Mouse (Mus musculus): ENCODE data around the gene Ubap2l. TPM values are rescaled to one million over a fixed set of nuclear protein-coding genes. Genes with fewer than 3 reads are reported as not detected.

The Ubap2l gene
- polyA plus RNA-seq, 1 experiment = 11.4 TPM

- Histone ChIP-seq H3K4me3 (replicated peaks) (peak overlapping the region; percentile 93), H3K36me3 (ENCODE audit: control insufficient read depth) (peaks cover 62% of the 10 kb centered on the region), H3K9me3 (ENCODE audit: control insufficient read depth, low read length) (no peaks in the 10 kb centered on the region), H3K27me3 (ENCODE audit: control insufficient read depth) (no peaks in the 10 kb centered on the region), H3K4me1 (ENCODE audit: control insufficient read depth) (peaks cover 23% of the 10 kb centered on the region)
- TF ChIP-seq TAL1 (IDR thresholded peaks at IDR 0.05; ENCODE audit: low read length) (no peak), GATA1 (IDR thresholded peaks at IDR 0.05; ENCODE audit: low read length) (no peak)
Observed at GRCm38 (mm10) chr3:89997791-89998495, 54.5 kb downstream of the Ubap2l start.

DNA sequence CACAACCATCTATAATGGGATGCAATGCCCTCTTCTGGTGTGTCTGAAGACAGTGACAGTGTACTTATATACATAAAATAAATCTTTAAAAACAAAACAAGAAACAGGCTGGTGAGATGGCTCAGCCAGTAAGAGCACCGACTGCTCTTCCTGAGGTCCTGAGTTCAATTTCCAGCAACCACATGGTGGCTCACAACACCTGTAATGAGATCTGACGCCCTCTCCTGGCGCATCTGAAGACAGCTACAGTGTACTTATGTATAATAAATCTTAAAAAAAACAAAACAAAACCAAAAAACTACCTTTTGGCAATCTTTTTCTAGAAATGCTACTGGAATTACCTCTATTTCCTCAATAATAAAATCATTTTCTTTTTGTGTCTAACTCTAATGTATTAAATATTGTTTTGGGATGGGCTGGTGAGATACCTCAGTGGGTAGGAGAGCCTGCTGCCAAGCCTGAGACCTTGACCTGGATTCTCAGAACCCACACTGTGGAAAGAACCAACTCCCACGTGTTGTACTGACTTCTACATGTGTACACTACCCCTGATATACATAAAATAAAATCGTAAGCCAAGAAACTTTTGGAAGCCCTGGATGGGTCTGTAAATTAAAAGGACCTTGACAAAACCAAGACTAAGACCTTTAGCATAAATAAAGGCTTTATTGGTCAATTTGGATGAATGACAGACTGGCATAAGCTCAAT, 57.5 kb downstream of the Ubap2l start:
- TF ChIP-seq TAL1 (IDR thresholded peaks at IDR 0.05; ENCODE audit: low read length) (no peak), GATA1 (IDR thresholded peaks at IDR 0.05; ENCODE audit: low read length) (no peak)
- H3K4me1 ChIP-seq (ENCODE audit: control insufficient read depth) = peaks cover 23% of the 10 kb centered on the region

DNA sequence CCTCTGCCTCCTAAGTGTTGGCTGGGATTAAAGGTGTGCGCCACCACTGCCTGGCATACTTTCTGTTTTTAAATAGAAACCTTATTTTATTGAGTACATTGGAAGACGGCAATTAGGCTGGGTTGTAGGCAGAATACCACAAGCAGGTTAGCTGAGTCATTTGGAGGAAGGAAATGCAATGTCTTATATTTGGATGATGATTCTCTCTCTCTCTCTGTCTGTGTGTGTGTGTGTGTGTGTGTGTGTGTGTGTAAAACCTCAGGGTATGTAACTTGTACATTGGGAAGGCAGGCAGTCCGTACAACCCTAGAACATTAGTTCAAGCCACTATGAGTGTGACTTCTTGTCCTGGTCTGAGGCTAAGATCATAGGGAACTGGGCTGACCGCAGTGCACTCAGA, 64.6 kb downstream of the Ubap2l start:
- no peaks in the 10 kb centered on the region for H3K9me3 ChIP-seq (ENCODE audit: control insufficient read depth, low read length)
- no peaks in the 10 kb centered on the region for H3K4me1 ChIP-seq (ENCODE audit: control insufficient read depth)
- no peak for TF ChIP-seq TAL1 (IDR thresholded peaks at IDR 0.05; ENCODE audit: low read length)
- no peak for TF ChIP-seq GATA1 (IDR thresholded peaks at IDR 0.05; ENCODE audit: low read length)
- no peaks in the 10 kb centered on the region for H3K27me3 ChIP-seq (ENCODE audit: control insufficient read depth)
- H3K4me3 ChIP-seq (replicated peaks) = no peak overlapping the region
- peaks cover 2% of the 10 kb centered on the region; the same call in 1 of the 2 replicates for H3K36me3 ChIP-seq (ENCODE audit: control insufficient read depth)

More for the DNA sequence above, 57.5 kb downstream of the Ubap2l start:
- no peaks in the 10 kb centered on the region for H3K27me3 ChIP-seq (ENCODE audit: control insufficient read depth)
- no peak overlapping the region for H3K4me3 ChIP-seq (replicated peaks)
- no peaks in the 10 kb centered on the region for H3K9me3 ChIP-seq (ENCODE audit: control insufficient read depth, low read length)
- H3K36me3 ChIP-seq (ENCODE audit: control insufficient read depth) = peaks cover 36% of the 10 kb centered on the region

DNA sequence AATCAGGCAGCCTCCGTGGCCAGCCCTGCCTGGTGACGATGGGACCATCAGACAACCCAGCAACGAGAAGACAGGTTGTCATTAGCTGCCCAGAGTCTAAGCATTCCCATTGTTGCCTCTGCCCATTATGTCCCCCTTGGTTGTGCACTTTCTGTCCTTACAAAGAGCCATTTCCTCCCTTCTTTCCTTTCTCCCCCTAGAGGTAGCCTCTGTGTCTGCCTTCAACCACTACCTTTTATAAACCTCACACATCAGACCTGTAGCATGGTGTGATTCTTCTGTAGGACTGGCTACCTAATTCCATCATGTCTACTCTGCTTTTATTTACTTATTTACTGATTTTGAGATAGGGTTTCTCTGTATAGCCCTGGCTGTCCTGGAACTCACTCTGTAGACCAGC, 65.2 kb downstream of the Ubap2l start:
- Histone ChIP-seq H3K27me3 (ENCODE audit: control insufficient read depth) (no peaks in the 10 kb centered on the region), H3K4me1 (ENCODE audit: control insufficient read depth) (no peaks in the 10 kb centered on the region), H3K36me3 (ENCODE audit: control insufficient read depth) (no peaks in the 10 kb centered on the region), H3K4me3 (replicated peaks) (no peak overlapping the region), H3K9me3 (ENCODE audit: control insufficient read depth, low read length) (no peaks in the 10 kb centered on the region)
- TF ChIP-seq TAL1 (IDR thresholded peaks at IDR 0.05; ENCODE audit: low read length) (no peak), GATA1 (IDR thresholded peaks at IDR 0.05; ENCODE audit: low read length) (no peak)

DNA sequence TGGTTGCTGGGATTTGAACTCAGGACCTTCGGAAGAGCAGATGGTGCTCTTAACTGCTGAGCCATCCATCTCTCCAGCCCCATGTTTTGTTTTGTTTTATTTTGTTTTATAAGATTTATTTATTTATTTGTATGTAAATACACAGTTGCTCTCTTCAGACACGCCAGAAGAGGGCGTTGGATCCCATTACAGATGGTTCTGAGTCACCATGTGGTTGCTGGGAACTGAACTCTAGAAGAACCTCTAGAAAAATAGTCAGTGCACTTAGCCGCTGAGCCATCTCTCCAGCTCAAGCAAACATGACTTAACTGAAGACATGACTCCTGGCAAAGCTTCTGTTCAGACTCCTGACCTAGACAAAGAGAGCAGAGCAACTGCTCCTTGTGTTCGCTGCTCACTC, 70.0 kb downstream of the Ubap2l start:
- Histone ChIP-seq H3K27me3 (ENCODE audit: control insufficient read depth) (no peaks in the 10 kb centered on the region), H3K9me3 (ENCODE audit: control insufficient read depth, low read length) (no peaks in the 10 kb centered on the region), H3K4me3 (replicated peaks) (no peak overlapping the region), H3K4me1 (ENCODE audit: control insufficient read depth) (no peaks in the 10 kb centered on the region), H3K36me3 (ENCODE audit: control insufficient read depth) (no peaks in the 10 kb centered on the region)
- TF ChIP-seq GATA1 (IDR thresholded peaks at IDR 0.05; ENCODE audit: low read length) = no peak
- no peak for TF ChIP-seq TAL1 (IDR thresholded peaks at IDR 0.05; ENCODE audit: low read length)

DNA sequence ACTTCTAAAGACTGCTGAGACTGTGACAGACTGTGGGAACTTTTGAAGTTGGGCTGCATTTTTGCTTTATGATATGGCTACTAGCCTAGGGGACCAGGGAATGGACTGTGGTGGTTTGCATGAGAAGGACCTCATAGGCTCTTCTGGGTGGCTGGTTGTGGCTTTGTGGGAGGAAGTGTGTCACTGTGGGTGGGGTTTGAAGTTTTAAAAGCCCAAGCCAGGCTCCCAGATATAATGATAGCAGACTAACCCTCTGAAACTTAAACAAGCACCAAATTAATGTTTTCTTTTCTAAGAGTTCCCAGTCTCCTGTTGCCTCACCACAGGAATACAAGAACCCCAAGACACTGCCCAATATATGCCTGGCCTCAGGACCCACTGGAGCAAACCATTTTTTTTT, 75.6 kb downstream of the Ubap2l start:
- Histone ChIP-seq H3K9me3 (ENCODE audit: control insufficient read depth, low read length) (no peaks in the 10 kb centered on the region), H3K4me1 (ENCODE audit: control insufficient read depth) (no peaks in the 10 kb centered on the region), H3K36me3 (ENCODE audit: control insufficient read depth) (no peaks in the 10 kb centered on the region), H3K27me3 (ENCODE audit: control insufficient read depth) (no peaks in the 10 kb centered on the region), H3K4me3 (replicated peaks) (no peak overlapping the region)
- TF ChIP-seq TAL1 (IDR thresholded peaks at IDR 0.05; ENCODE audit: low read length) (no peak), GATA1 (IDR thresholded peaks at IDR 0.05; ENCODE audit: low read length) (no peak)

- Histone ChIP-seq H3K4me3 (replicated peaks) (no peak overlapping the region), H3K4me1 (ENCODE audit: control insufficient read depth) (peaks cover under 1% of the 10 kb centered on the region; the same call in 1 of the 2 replicates), H3K27me3 (ENCODE audit: control insufficient read depth) (peaks cover 20% of the 10 kb centered on the region), H3K36me3 (ENCODE audit: control insufficient read depth) (no peaks in the 10 kb centered on the region), H3K9me3 (ENCODE audit: control insufficient read depth, low read length) (no peaks in the 10 kb centered on the region)
- TF ChIP-seq GATA1 (IDR thresholded peaks at IDR 0.05; ENCODE audit: low read length) (no peak), TAL1 (IDR thresholded peaks at IDR 0.05; ENCODE audit: low read length) (no peak)
Observed at GRCm38 (mm10) chr3:89968509-89968908, 83.9 kb downstream of the Ubap2l start.

DNA sequence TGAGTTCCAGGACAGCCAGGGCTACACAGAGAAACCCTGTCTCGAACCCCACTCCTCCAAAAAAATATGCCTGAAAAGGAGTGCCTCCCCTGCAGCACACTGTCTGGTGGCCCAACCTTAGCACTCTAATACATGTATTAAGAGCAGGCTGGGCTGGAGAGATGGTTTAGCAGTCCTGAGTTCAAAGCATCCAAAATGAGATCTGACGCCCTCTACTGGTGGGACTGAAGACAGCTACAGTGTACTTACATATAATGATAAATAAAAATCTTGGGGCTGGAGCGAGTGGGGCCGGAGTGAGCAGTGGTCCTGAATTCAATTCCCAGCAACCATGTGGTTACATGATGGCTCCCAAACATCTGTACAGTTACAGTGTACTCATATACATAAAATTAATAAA, 85.5 kb downstream of the Ubap2l start:
- TF ChIP-seq TAL1 (IDR thresholded peaks at IDR 0.05; ENCODE audit: low read length) = no peak
- no peak for TF ChIP-seq GATA1 (IDR thresholded peaks at IDR 0.05; ENCODE audit: low read length)
- Histone ChIP-seq H3K4me3 (replicated peaks) (no peak overlapping the region), H3K27me3 (ENCODE audit: control insufficient read depth) (peaks cover 36% of the 10 kb centered on the region), H3K9me3 (ENCODE audit: control insufficient read depth, low read length) (no peaks in the 10 kb centered on the region), H3K36me3 (ENCODE audit: control insufficient read depth) (no peaks in the 10 kb centered on the region), H3K4me1 (ENCODE audit: control insufficient read depth) (peaks cover 4% of the 10 kb centered on the region)

DNA sequence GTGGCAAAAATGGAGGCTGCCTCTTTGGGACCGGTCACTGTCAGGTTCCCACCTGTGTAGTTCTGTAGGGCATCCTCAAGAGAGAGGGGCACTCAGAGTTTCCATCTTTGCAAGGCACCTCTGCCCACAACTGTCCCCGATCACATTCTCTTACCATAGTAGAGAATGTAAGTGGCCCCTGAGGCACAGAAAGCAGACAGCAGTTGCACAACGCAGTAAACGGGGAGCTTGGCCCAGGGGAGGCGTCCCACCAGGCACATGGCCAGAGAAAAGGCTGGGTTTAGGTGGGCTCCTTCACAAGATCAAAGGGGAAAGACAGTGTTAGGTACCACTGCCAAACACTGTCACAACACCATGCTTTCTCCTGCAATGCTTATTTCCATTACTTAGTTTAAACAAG, 86.5 kb downstream of the Ubap2l start:
- TF ChIP-seq GATA1 (IDR thresholded peaks at IDR 0.05; ENCODE audit: low read length) (no peak), TAL1 (IDR thresholded peaks at IDR 0.05; ENCODE audit: low read length) (no peak)
- H3K27me3 ChIP-seq (ENCODE audit: control insufficient read depth) = peaks cover 45% of the 10 kb centered on the region
- H3K36me3 ChIP-seq (ENCODE audit: control insufficient read depth) = no peaks in the 10 kb centered on the region
- H3K4me3 ChIP-seq (replicated peaks) = no peak overlapping the region
- peaks cover 5% of the 10 kb centered on the region for H3K4me1 ChIP-seq (ENCODE audit: control insufficient read depth)
- H3K9me3 ChIP-seq (ENCODE audit: control insufficient read depth, low read length) = no peaks in the 10 kb centered on the region

Measured in erythroblast, embryonic 14.5 days (primary cell).